Comparison of ENCODE assay signal across 7 mouse cellular contexts in the genomic region with DNA sequence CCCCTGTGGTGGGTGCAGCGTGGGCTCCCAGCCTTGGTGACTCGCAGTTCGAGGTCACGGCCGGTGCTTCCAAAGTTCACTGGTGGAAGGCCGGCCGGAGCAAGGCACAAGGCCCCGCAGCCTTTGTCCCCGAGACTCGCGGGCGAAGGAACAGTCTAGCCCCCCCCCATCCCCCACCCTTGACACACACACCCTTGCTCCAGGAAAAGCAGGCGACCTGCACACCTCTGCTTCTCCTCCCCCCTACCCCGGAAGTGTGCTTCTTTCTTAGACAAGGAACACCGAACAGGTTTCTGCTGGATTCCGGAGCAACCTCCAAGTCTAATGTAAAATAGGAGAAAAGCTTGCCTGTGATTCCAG. TPM values are rescaled to one million over a fixed set of nuclear protein-coding genes. Genes with fewer than 3 reads are reported as not detected.
DNase-seq lines count a peak whose midpoint lies in the region; ATAC-seq and TF ChIP-seq lines count a peak whose summit lies in the region.

No protein-coding gene starts in this region.

- peak overlapping the region; percentile 97 for H3K4me3 ChIP-seq in E14TG2a.4 (replicated peaks; ENCODE audit: low read length)
- peak overlapping the region; percentile 89 to 97 for H3K4me3 ChIP-seq in MEL (ENCODE audit: control insufficient read depth in 1 of 2, insufficient read depth in 1 of 2, low read depth in 2 of 2, low read length in 2 of 2)
- peak overlapping the region; percentile 73 for H3K4me3 ChIP-seq in heart, postnatal 0 days (ENCODE audit: low read depth, low read length)
- H3K4me3 ChIP-seq in limb, embryonic 13.5 days, result peak overlapping the region; percentile 63
- peak overlapping the region; percentile 65 for H3K4me3 ChIP-seq in neural tube, embryonic 15.5 days (replicated peaks)

- H3K27ac ChIP-seq in MEL (ENCODE audit: control insufficient read depth, low read depth, low read length), result peak overlapping the region; percentile 2; the same call in 1 of the 2 replicates
- no peak overlapping the region; the same call in none of the 2 replicates for H3K27ac ChIP-seq in heart, postnatal 0 days (ENCODE audit: low read depth)
- H3K27ac ChIP-seq in limb, embryonic 13.5 days, result no peak overlapping the region
- H3K27ac ChIP-seq in neural tube, embryonic 15.5 days (replicated peaks), result no peak overlapping the region

- peak overlapping the region; percentile 90 for H3K4me2 ChIP-seq in heart, postnatal 0 days (ENCODE audit: low read depth, low read length)
- peak overlapping the region; percentile 97 for H3K4me2 ChIP-seq in limb, embryonic 13.5 days (replicated peaks)
- H3K4me2 ChIP-seq in neural tube, embryonic 15.5 days, result peak overlapping the region; percentile 100

- 3% methylated on average over 16 of the region's 16 CpGs for WGBS in heart, postnatal 0 days
- 7% methylated on average over 16 of the region's 16 CpGs for WGBS in limb, embryonic 13.5 days
- 3% methylated on average over 16 of the region's 16 CpGs for WGBS in neural tube, embryonic 15.5 days

- 0 out of 4 replicates have a peak, but pooled peaks of 1 of the 2 experiments have one; percentile 3 for TF ChIP-seq POLR2A in MEL (IDR thresholded peaks at IDR 0.05; ENCODE audit: control insufficient read depth in 1 of 2, insufficient read depth in 1 of 2, low read depth in 1 of 2, low read length in 2 of 2, poor library complexity in 1 of 2)

- TF ChIP-seq CTCF in E14TG2a.4 (conservative IDR thresholded peaks at IDR 0.05; ENCODE audit: low read length) (no peak), MEL (IDR thresholded peaks at IDR 0.05 in 2 of 3, conservative IDR thresholded peaks at IDR 0.05 in 1 of 3; ENCODE audit: control insufficient read depth in 1 of 3, insufficient read depth in 1 of 3, low read depth in 2 of 3, low read length in 3 of 3, poor library complexity in 1 of 3, severe bottlenecking in 1 of 3) (no peak)
- no peak for TF ChIP-seq CTCF in heart, postnatal 0 days (IDR thresholded peaks at IDR 0.05; ENCODE audit: low read depth)

- H3K9ac ChIP-seq in MEL (ENCODE audit: control insufficient read depth, low read depth, low read length, poor library complexity, severe bottlenecking), result peak overlapping the region; percentile 68
- H3K9ac ChIP-seq in heart, postnatal 0 days (replicated peaks; ENCODE audit: low read depth, low read length), result peak overlapping the region; percentile 57
- H3K9ac ChIP-seq in limb, embryonic 13.5 days, result no peak overlapping the region
- H3K9ac ChIP-seq in neural tube, embryonic 15.5 days (replicated peaks), result no peak overlapping the region

- ATAC-seq in heart, postnatal 0 days (ENCODE audit: insufficient read depth, low read depth), result peak; percentile 19; the same call in 1 of the 2 replicates
- ATAC-seq in limb, embryonic 13.5 days (ENCODE audit: low FRiP score, low read depth), result peak; percentile 25
- ATAC-seq in neural tube, embryonic 15.5 days (ENCODE audit: low FRiP score), result no peak
- no peak for ATAC-seq in cerebellum, adult (ENCODE audit: insufficient number of reproducible peaks, low FRiP score, low TSS enrichment)

- H3K4me1 ChIP-seq in E14TG2a.4 (replicated peaks; ENCODE audit: low read depth, low read length) (peaks cover 29% of the 10 kb centered on the region), MEL (ENCODE audit: control insufficient read depth in 1 of 2, insufficient read depth in 2 of 2, low read length in 2 of 2) (0 out of 4 replicates have a peak, but pooled peaks cover 0 to 7% of the 10 kb centered on the region in 2 experiments)
- peaks cover 10% of the 10 kb centered on the region; the same call in 1 of the 2 replicates for H3K4me1 ChIP-seq in heart, postnatal 0 days (ENCODE audit: control insufficient read depth, insufficient read depth)
- peaks cover 15% of the 10 kb centered on the region for H3K4me1 ChIP-seq in limb, embryonic 13.5 days
- peaks cover 23% of the 10 kb centered on the region for H3K4me1 ChIP-seq in neural tube, embryonic 15.5 days

- H3K36me3 ChIP-seq in E14TG2a.4 (ENCODE audit: insufficient read depth, low read length), result peaks cover 13% of the 10 kb centered on the region
- 0 out of 4 replicates have a peak, but pooled peaks cover 0 to 2% of the 10 kb centered on the region in 2 experiments for H3K36me3 ChIP-seq in MEL (ENCODE audit: control insufficient read depth in 1 of 2, insufficient read depth in 2 of 2, low read length in 2 of 2)
- no peaks in the 10 kb centered on the region for H3K36me3 ChIP-seq in heart, postnatal 0 days (replicated peaks; ENCODE audit: control insufficient read depth, insufficient read depth, low read length)
- H3K36me3 ChIP-seq in limb, embryonic 13.5 days, result no peaks in the 10 kb centered on the region
- no peaks in the 10 kb centered on the region for H3K36me3 ChIP-seq in neural tube, embryonic 15.5 days

- no peak for TF ChIP-seq EP300 in MEL (IDR thresholded peaks at IDR 0.05; ENCODE audit: low read depth in 1 of 2, low read length in 2 of 2)
- TF ChIP-seq EP300 in heart, postnatal 0 days (IDR thresholded peaks at IDR 0.05; ENCODE audit: low read depth), result no peak

- H3K9me3 ChIP-seq in E14TG2a.4 (ENCODE audit: low read length) (no peaks in the 10 kb centered on the region), MEL (replicated peaks; ENCODE audit: insufficient read depth, low read length) (no peaks in the 10 kb centered on the region)
- no peaks in the 10 kb centered on the region for H3K9me3 ChIP-seq in heart, postnatal 0 days (replicated peaks; ENCODE audit: control insufficient read depth, low read length)
- H3K9me3 ChIP-seq in limb, embryonic 13.5 days, result no peaks in the 10 kb centered on the region
- H3K9me3 ChIP-seq in neural tube, embryonic 15.5 days (replicated peaks), result no peaks in the 10 kb centered on the region

- DNase-seq in MEL (ENCODE audit: low read depth, low spot score), result peak; percentile 72
- DNase-seq in heart, postnatal 0 days (ENCODE audit: low spot score), result no peak
- DNase-seq in right cerebral cortex, postnatal 10 days (ENCODE audit: low spot score in 2 of 2), result no peak

- H3K27me3 ChIP-seq in E14TG2a.4 (ENCODE audit: insufficient read depth, low read length) (no peaks in the 10 kb centered on the region), MEL (ENCODE audit: control insufficient read depth in 1 of 2, insufficient read depth in 2 of 2, low read length in 2 of 2) (no peaks in the 10 kb centered on the region)
- no peaks in the 10 kb centered on the region for H3K27me3 ChIP-seq in heart, postnatal 0 days (ENCODE audit: control insufficient read depth, insufficient read depth, low read length)
- H3K27me3 ChIP-seq in limb, embryonic 13.5 days, result peaks cover 41% of the 10 kb centered on the region
- H3K27me3 ChIP-seq in neural tube, embryonic 15.5 days (replicated peaks), result peaks cover 26% of the 10 kb centered on the region

- peaks cover 4% of the 10 kb centered on the region; the same call in 1 of the 2 replicates for H3K79me2 ChIP-seq in MEL (ENCODE audit: control insufficient read depth, insufficient read depth, low read length, poor library complexity)

- TF ChIP-seq RAD21 in MEL (IDR thresholded peaks at IDR 0.05; ENCODE audit: low read depth, low read length), result no peak

TF ChIP-seq in MEL, 35 proteins besides CTCF, POLR2A, EP300 and RAD21:
- TF ChIP-seq ELF1 (IDR thresholded peaks at IDR 0.05; ENCODE audit: low read depth, low read length) (peak; percentile 81), SIN3A (IDR thresholded peaks at IDR 0.05; ENCODE audit: low read length) (peak; percentile 52), E2F4 (IDR thresholded peaks at IDR 0.05; ENCODE audit: borderline replicate concordance, low read depth, low read length) (no peak), MYC (IDR thresholded peaks at IDR 0.05; ENCODE audit: low read depth, low read length) (no peak), HCFC1 (IDR thresholded peaks at IDR 0.05; ENCODE audit: low read depth, low read length) (no peak)

RNA-seq across cellular contexts. Expression of gene Plekha7, which starts 0.4 kb away (rescaled TPM):
- 4.4 and 4.9 TPM in 2 replicates for total RNA-seq in MEL (2012; rRNA removed)
- polyA plus RNA-seq in MEL (2012; ENCODE audit: insufficient read depth in 1 of 2, insufficient read length in 2 of 2, low read depth in 1 of 2, low replicate concordance in 2 of 2, missing spikeins in 1 of 2), result 10 to 100 TPM in 1 of 2 experiments, not detected in 1; 14.5 TPM
- 40.4 and 48.8 TPM in 2 replicates for total RNA-seq in heart, postnatal 0 days (2014; rRNA removed; ENCODE audit: low replicate concordance)
- polyA plus RNA-seq in heart, postnatal 0 days (2015; fragmentation: Nextera tagmentation; extraction: Ambion mirVana), result 18.3 and 19.4 TPM in 2 replicates
- polyA plus RNA-seq in limb, embryonic 13.5 days (2015; fragmentation: Nextera tagmentation; extraction: Ambion mirVana), result 7.3 and 9.7 TPM in 2 replicates
- 5.4 and 12.8 TPM in 2 replicates for polyA plus RNA-seq in neural tube, embryonic 15.5 days (2015; fragmentation: Nextera tagmentation; extraction: Ambion mirVana)

RNA-seq across cellular contexts. Expression of gene Rps13, which starts 25.4 kb away (rescaled TPM):
- total RNA-seq in MEL (2012; rRNA removed), result 1,903 and 1,952 TPM in 2 replicates
- 100 to 1,000 TPM in 1 of 2 experiments, not detected in 1; 388 TPM for polyA plus RNA-seq in MEL (2012; ENCODE audit: insufficient read depth in 1 of 2, insufficient read length in 2 of 2, low read depth in 1 of 2, low replicate concordance in 2 of 2, missing spikeins in 1 of 2)
- 118 and 287 TPM in 2 replicates for total RNA-seq in heart, postnatal 0 days (2014; rRNA removed; ENCODE audit: low replicate concordance)
- 455 and 488 TPM in 2 replicates for polyA plus RNA-seq in heart, postnatal 0 days (2015; fragmentation: Nextera tagmentation; extraction: Ambion mirVana)
- 761 and 830 TPM in 2 replicates for polyA plus RNA-seq in limb, embryonic 13.5 days (2015; fragmentation: Nextera tagmentation; extraction: Ambion mirVana)
- polyA plus RNA-seq in neural tube, embryonic 15.5 days (2015; fragmentation: Nextera tagmentation; extraction: Ambion mirVana), result 511 and 555 TPM in 2 replicates

Comparison
In these comparisons a context has a peak if more than half of its experiments do, and no peak if none do; other contexts are left out.
1. H3K9ac ChIP-seq: peak in MEL (single experiment) and heart, postnatal 0 days (single experiment); none in limb, embryonic 13.5 days (single experiment) and neural tube, embryonic 15.5 days (single experiment).
2. ATAC-seq: peak in heart, postnatal 0 days (single experiment) and limb, embryonic 13.5 days (single experiment); none in neural tube, embryonic 15.5 days (single experiment) and cerebellum, adult (single experiment).
3. Peak in every context shown above with its lines, with median percentiles within 50 percentile points of each other: H3K4me3 ChIP-seq and H3K4me2 ChIP-seq.